Mouse (Mus musculus) testis, postnatal 14 days (tissue): ENCODE measurements around the gene 2010300C02Rik.

Source experiments
- DNase-seq: peaks from one replicate; pipeline ENCODE4 v3.0.0; 2021; ENCODE audit warnings: low spot score

2010300C02Rik gene

GRCm38 (mm10) chr1:37666587-37666986, 53.3 kb downstream of the 2010300C02Rik start:
- no peak for DNase-seq

GRCm38 (mm10) chr1:37665539-37666323, 54.2 kb downstream of the 2010300C02Rik start:
- DNase-seq, result no peak

DNA sequence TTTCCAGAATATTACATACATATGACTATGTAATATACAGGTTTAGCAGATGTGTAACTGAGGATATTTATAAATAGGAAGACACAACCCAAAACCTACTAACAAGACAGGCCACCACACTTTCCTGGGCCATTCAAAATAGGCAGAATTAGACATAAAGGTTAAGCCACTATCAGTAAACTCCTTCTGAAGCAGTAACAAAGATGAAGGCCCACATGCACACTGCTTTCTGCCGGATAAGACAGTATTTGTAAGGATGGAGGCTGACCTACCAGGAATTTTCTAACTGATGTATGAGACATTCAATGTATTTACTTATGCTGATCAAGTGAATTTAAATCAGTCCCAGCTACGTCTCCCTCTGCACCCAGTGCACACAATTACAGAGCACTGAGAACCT, 55.4 kb downstream of the 2010300C02Rik start:
- DNase-seq, result no peak

DNA sequence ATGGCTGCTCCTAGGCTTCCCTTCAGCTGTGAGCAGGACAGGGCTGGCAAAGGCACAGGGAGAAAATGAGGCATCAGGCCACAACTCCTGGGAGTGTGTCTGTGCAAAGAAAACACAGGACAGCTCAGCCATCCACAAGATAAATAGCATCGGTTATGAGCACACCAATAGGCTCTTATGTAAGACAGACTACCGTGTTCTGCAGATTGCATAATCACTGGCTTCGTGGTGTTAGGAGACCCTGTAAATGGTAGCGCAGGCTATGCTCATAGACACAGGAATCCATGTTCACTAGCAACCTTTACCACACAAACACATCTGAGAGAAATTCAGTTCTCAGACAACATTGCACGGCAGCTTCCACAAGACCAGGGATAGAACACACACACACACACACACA, 56.3 kb downstream of the 2010300C02Rik start:
- DNase-seq, result no peak

GRCm38 (mm10) chr1:37656017-37656416, 63.9 kb downstream of the 2010300C02Rik start:
- DNase-seq, result no peak

GRCm38 (mm10) chr1:37653992-37654391, 65.9 kb downstream of the 2010300C02Rik start:
- no peak for DNase-seq

DNA sequence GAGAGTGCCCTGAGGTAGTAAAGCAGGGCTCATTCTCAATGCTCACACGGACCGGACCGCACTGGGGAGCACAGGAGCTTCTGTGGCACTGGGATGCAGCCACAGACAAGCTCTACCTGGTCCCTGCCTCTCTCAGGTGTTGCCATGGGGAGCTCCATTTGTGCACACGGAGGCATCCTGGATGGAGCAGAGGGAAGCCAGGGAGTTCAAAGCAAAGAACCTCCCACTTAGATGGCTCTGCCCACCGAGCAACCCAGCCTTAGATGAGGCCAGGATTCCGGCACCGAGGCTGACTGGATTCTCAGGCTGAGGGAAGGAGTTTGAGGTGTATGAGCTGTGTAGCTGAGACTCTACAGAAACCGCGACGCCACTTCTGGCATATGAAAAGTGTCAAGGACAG, 72.8 kb downstream of the 2010300C02Rik start:
- no peak for DNase-seq

GRCm38 (mm10) chr1:37644501-37644900, 75.4 kb downstream of the 2010300C02Rik start:
- DNase-seq, result no peak

GRCm38 (mm10) chr1:37643794-37644365, 76.0 kb downstream of the 2010300C02Rik start:
- peak; percentile 17 for DNase-seq

GRCm38 (mm10) chr1:37641361-37641760, 78.5 kb downstream of the 2010300C02Rik start:
- DNase-seq, result no peak

GRCm38 (mm10) chr1:37639101-37639500, 80.8 kb downstream of the 2010300C02Rik start:
- DNase-seq, result no peak

GRCm38 (mm10) chr1:37638560-37638959, 81.3 kb downstream of the 2010300C02Rik start:
- no peak for DNase-seq

GRCm38 (mm10) chr1:37637571-37637970, 82.3 kb downstream of the 2010300C02Rik start:
- no peak for DNase-seq

GRCm38 (mm10) chr1:37636824-37637223, 83.1 kb downstream of the 2010300C02Rik start:
- DNase-seq, result no peak

DNA sequence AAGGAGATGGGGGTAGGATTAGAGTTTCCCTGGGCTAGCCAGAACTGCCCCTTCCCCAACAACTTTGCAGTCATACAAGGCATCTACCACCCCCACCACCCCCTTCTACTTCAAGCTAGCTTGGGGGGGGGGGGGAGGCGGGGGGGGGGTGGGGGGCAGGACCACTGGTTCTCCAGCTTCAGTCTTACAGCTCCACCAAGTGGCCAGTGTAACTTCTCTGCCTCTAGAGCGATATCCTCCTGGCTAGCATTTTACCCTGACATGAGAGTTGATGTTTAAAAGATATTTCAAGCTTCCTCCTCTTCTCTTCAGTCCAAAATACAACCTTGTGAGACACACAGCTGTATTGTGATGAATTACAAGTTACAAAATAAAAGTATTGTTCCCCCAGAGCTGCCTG, 83.7 kb downstream of the 2010300C02Rik start:
- DNase-seq, result no peak

DNA sequence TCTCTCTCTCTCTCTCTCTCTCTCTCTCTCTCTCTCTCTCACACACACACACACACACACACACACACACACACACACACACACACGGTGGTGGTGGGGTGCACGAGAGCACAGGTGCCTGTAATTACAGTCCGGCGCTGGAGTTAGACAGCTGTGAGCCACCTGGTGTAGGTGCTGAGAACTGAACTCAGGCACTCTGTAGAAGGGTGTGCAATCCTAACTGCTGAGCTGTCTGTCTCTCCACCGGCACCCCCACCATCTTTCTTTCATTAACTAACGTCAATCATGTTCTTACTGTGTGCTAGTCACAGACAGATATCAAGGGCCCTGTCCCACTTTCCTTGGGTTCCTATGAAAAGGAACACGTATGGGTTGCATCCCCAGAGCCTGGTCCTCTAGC, 84.2 kb downstream of the 2010300C02Rik start:
- no peak for DNase-seq

GRCm38 (mm10) chr1:37634658-37635057, 85.2 kb downstream of the 2010300C02Rik start:
- no peak for DNase-seq

GRCm38 (mm10) chr1:37633516-37633915, 86.4 kb downstream of the 2010300C02Rik start:
- no peak for DNase-seq

DNA sequence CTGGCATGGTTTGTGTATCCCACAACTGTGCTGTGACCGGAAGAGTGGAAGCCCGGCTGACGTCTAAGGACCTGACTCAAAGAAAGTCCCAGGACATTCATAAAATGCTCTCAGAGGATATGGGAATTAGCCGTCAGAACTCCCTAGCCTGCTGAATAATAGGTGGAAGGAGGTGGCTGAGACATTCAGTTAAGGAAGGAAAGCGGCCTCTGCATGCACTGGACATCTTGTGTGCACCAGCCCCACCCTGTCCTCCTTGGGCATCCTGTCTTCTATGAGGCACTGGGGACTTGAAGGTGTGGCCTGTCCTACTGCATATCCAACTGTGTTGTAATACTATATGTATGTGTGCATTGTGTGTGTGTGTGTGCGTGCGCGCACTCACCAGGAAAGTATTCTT, 87.5 kb downstream of the 2010300C02Rik start:
- no peak for DNase-seq

DNA sequence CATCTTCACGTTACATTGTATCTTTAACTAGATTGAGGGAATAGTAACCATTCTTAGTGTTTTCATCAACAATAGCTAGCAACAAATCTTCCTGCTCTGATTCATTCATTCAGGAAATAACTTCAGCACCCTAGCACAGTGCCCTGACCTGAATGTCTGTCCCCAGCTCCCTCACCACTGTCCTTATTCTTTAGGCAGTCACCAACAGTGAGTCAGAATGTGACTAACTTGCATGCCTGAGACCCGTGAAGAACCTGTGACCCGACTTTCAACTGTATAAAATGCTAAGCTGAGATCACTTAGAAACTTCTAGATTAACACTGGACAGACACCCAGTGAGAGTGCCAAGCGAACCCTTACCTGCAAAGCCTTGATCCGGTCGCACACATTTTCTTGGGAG, 88.4 kb downstream of the 2010300C02Rik start:
- DNase-seq, result no peak

DNA sequence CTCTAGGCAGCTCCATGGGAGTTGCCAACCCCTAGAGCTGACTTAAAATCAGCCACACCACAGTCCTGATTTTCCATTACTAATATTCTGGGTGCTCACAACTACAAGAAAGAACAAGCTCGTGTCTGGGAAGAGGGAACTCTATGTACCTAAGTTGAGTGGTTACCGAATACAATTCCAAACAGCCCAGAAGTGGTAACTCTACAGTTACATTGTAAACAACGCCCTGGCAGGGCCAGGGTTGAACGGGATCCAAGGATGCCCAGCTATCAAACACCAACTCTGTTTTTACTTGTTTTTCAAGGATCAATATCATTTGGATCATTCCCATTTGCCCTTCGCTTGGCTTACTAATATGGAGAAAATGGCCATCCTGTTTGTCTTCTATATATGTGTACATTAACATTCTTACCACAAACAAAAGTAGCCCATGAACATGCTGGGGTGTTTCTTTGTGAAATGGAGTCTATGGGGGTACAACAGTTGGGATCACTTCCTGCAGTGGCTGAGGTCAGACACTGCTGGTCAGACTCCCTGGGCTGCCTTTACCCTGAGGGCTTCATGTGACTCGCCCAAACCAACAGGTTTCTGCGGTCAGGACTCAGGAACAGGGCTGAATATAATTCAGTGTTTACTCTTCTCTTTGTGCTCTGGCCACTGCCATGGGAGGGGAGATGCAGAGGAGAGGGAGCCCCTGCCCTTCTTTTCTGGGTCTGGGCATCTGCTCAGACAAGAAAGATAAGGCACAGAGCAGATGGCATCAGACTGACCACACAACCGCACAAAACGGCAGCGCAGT, 89.3 kb downstream of the 2010300C02Rik start:
- DNase-seq, result no peak

DNA sequence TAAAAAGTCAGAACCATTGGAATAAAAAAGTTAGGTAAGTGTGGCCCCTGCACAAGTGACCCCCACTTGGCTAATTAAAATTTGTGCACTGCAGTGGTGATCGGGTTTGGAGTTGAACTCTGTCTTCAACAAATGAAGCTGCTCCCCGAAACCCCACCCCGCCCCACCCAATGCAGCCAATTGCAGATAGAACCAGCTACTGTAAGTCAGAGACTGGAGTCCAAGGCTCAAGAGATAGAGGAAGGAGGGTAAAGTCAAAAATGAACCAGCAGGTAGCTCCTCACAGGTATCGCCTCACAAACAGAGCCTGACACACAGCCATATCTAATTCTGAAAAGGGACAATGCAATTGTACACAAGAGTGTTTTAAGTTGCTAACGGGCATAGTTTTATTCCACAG, 90.0 kb downstream of the 2010300C02Rik start:
- no peak for DNase-seq

- no peak for DNase-seq
These were observed 91.1 kb downstream of the 2010300C02Rik start for GRCm38 (mm10) chr1:37628749-37629148.
